Mouse (Mus musculus) lung, postnatal 0 days (tissue): Measurements from ENCODE around the gene Slc25a43. TPM values are rescaled to one million over a fixed set of nuclear protein-coding genes. Genes with fewer than 3 reads are reported as not detected.

Source experiments
- ATAC-seq: fragments of 200-750 bp; cut with Nextera tagmentation; 2 replicates; pipeline ENCODE4 v1.8.0; 2017; ENCODE audit warnings: moderate library complexity
- DNase-seq: peaks from one replicate; pipeline ENCODE4 v3.0.0-alpha.2; 2016; ENCODE audit warnings: low spot score
- H3K27ac ChIP-seq: fragments of 300-500 bp; sonication (generic); 2 replicates; pipeline ENCODE4 v1.5.1; 2014; ENCODE audit warnings: antibody characterized with exemption, mild to moderate bottlenecking, low read length, mixed read lengths
- H3K27me3 ChIP-seq: fragments of 300-500 bp; sonication (generic); replicated peaks from 2 replicates; pipeline ENCODE4 v1.6.1; 2014; ENCODE audit warnings: low read length, mixed read lengths; ENCODE audit not compliant: insufficient read depth
- H3K36me3 ChIP-seq: fragments of 300-500 bp; sonication (generic); 2 replicates; pipeline ENCODE4 v1.6.1; 2014; ENCODE audit warnings: low read length, mixed read lengths; ENCODE audit not compliant: insufficient read depth
- H3K4me1 ChIP-seq: fragments of 300-500 bp; sonication (generic); 2 replicates; pipeline ENCODE4 v1.6.1; 2014; ENCODE audit warnings: antibody characterized with exemption, low read depth, low read length, mixed read lengths; ENCODE audit not compliant: insufficient read depth
- H3K4me2 ChIP-seq: fragments of 300-500 bp; sonication (generic); replicated peaks from 2 replicates; pipeline ENCODE4 v1.6.1; 2014; ENCODE audit warnings: low read depth, mild to moderate bottlenecking, low read length, moderate library complexity, mixed read lengths
- H3K4me3 ChIP-seq: fragments of 300-500 bp; sonication (generic); 2 replicates; pipeline ENCODE4 v1.5.1; 2014; ENCODE audit warnings: low read depth, low read length
- H3K9ac ChIP-seq: fragments of 300-500 bp; sonication (generic); replicated peaks from 2 replicates; pipeline ENCODE4 v1.6.1; 2014; ENCODE audit warnings: low read depth, mild to moderate bottlenecking
- H3K9me3 ChIP-seq: fragments of 300-500 bp; sonication (generic); 2 replicates; pipeline ENCODE4 v1.6.1; 2016; ENCODE audit warnings: low read length, mixed read lengths
- CTCF ChIP-seq: IDR thresholded peaks from 2 replicates; pipeline ENCODE4 v1.5.1; 2016; ENCODE audit warnings: antibody characterized with exemption, mild to moderate bottlenecking
- EP300 ChIP-seq: IDR thresholded peaks from 2 replicates; pipeline ENCODE4 v1.6.1; 2016; ENCODE audit warnings: antibody characterized with exemption, mild to moderate bottlenecking, control low read depth
- WGBS: fragments of 180-500 bp; shearing (Covaris S2); extraction: QIAGEN DNeasy Blood & Tissue Kit; methylation state at CpG from one replicate; pipeline ENCODE4 v1.1.7; 2014; 5-methylcytosine and 5-hydroxymethylcytosine counted together
- polyA plus RNA-seq: library from polyadenylated mRNA; unstranded; fragments of >200 nt; fragmentation: Nextera tagmentation; extraction: Ambion mirVana; gene quantifications from 2 replicates; pipeline ENCODE4 v1.2.1, GENCODE M21; 2015

The Slc25a43 gene
- polyA plus RNA-seq, 1 experiment from 2014 or later = 2.6 TPM

- TF ChIP-seq CTCF (no peak), EP300 (no peak)
- ATAC-seq (no peak), DNase-seq (no peak)
- Histone ChIP-seq H3K9ac (no peak overlapping the region), H3K4me3 (no peak overlapping the region), H3K4me2 (no peak overlapping the region), H3K36me3 (no peaks in the 10 kb centered on the region), H3K27ac (no peak overlapping the region), H3K4me1 (no peaks in the 10 kb centered on the region), H3K9me3 (no peaks in the 10 kb centered on the region), H3K27me3 (no peaks in the 10 kb centered on the region)
- 79% methylated on average over 8 of the region's 8 CpGs for WGBS
Observed at GRCm38 (mm10) chrX:36746789-36747188, 3.3 kb downstream of the Slc25a43 start.

GRCm38 (mm10) chrX:36748573-36748972 is 5.1 kb downstream of the Slc25a43 start:
- Histone ChIP-seq H3K27me3 (no peaks in the 10 kb centered on the region), H3K9ac (no peak overlapping the region), H3K27ac (no peak overlapping the region), H3K9me3 (no peaks in the 10 kb centered on the region), H3K4me2 (no peak overlapping the region), H3K36me3 (no peaks in the 10 kb centered on the region), H3K4me1 (no peaks in the 10 kb centered on the region), H3K4me3 (no peak overlapping the region)
- DNase-seq (no peak), ATAC-seq (no peak)
- 44% methylated on average over 3 of the region's 3 CpGs for WGBS
- TF ChIP-seq CTCF (no peak), EP300 (no peak)

GRCm38 (mm10) chrX:36749281-36749785 is 5.9 kb downstream of the Slc25a43 start:
- Histone ChIP-seq H3K9me3 (no peaks in the 10 kb centered on the region), H3K27ac (no peak overlapping the region), H3K36me3 (no peaks in the 10 kb centered on the region), H3K27me3 (no peaks in the 10 kb centered on the region), H3K9ac (no peak overlapping the region), H3K4me3 (no peak overlapping the region), H3K4me1 (no peaks in the 10 kb centered on the region), H3K4me2 (no peak overlapping the region)
- WGBS = 31% methylated on average over 6 of the region's 6 CpGs
- ATAC-seq = no peak
- no peak for TF ChIP-seq CTCF
- no peak for TF ChIP-seq EP300
- DNase-seq = no peak

GRCm38 (mm10) chrX:36750591-36750990 is 7.1 kb downstream of the Slc25a43 start:
- no peak for DNase-seq
- H3K27ac ChIP-seq = no peak overlapping the region

GRCm38 (mm10) chrX:36752586-36752985 is 9.1 kb downstream of the Slc25a43 start:
- ATAC-seq = no peak
- Histone ChIP-seq H3K4me2 (no peak overlapping the region), H3K36me3 (no peaks in the 10 kb centered on the region), H3K9me3 (no peaks in the 10 kb centered on the region), H3K4me1 (no peaks in the 10 kb centered on the region), H3K27ac (no peak overlapping the region), H3K4me3 (no peak overlapping the region), H3K27me3 (no peaks in the 10 kb centered on the region), H3K9ac (no peak overlapping the region)
- WGBS = 86% methylated on average over 3 of the region's 3 CpGs
- TF ChIP-seq EP300 (no peak), CTCF (no peak)
- DNase-seq = no peak

More at GRCm38 (mm10) chrX:36750591-36750990, 7.1 kb downstream of the Slc25a43 start:
- Histone ChIP-seq H3K9me3 (no peaks in the 10 kb centered on the region), H3K4me3 (no peak overlapping the region), H3K36me3 (no peaks in the 10 kb centered on the region), H3K9ac (no peak overlapping the region), H3K4me1 (no peaks in the 10 kb centered on the region), H3K4me2 (no peak overlapping the region), H3K27me3 (no peaks in the 10 kb centered on the region)
- 61% methylated on average over 1 of the region's 1 CpGs for WGBS
- ATAC-seq = no peak
- no peak for TF ChIP-seq EP300

GRCm38 (mm10) chrX:36757796-36758472 is 14.5 kb downstream of the Slc25a43 start:
- Histone ChIP-seq H3K27me3 (no peaks in the 10 kb centered on the region), H3K4me1 (no peaks in the 10 kb centered on the region), H3K36me3 (no peaks in the 10 kb centered on the region), H3K9me3 (no peaks in the 10 kb centered on the region), H3K4me2 (no peak overlapping the region), H3K9ac (no peak overlapping the region), H3K4me3 (no peak overlapping the region), H3K27ac (no peak overlapping the region)
- ATAC-seq = no peak
- TF ChIP-seq EP300 = no peak
- no peak for TF ChIP-seq CTCF
- WGBS = 74% methylated on average over 7 of the region's 7 CpGs
- no peak for DNase-seq
